Mouse (Mus musculus): ENCODE results near the gene Nhej1. TPM values are rescaled to one million over a fixed set of nuclear protein-coding genes. Genes with fewer than 3 reads are reported as not detected.

Gene Nhej1
- polyA plus RNA-seq, 1 experiment = 4.5 TPM

GRCm38 (mm10) chr1:74950066-74950465 lies 174.9 kb downstream of the Nhej1 start:
- H3K36me3 ChIP-seq (ENCODE audit: control insufficient read depth, insufficient read depth) = no peaks in the 10 kb centered on the region
- H3K4me2 ChIP-seq (ENCODE audit: low read depth) = no peak overlapping the region
- no peak overlapping the region for H3ac ChIP-seq (ENCODE audit: control insufficient read depth, insufficient read length)
- H3K27me3 ChIP-seq (ENCODE audit: control insufficient read depth, insufficient read depth, insufficient read length) = peaks cover 88% of the 10 kb centered on the region
- no peak for TF ChIP-seq MYOD1 (IDR thresholded peaks at IDR 0.05; ENCODE audit: control insufficient read depth in 1 of 3, insufficient read length in 2 of 3, low read depth in 2 of 3)
- TF ChIP-seq TCF3 (IDR thresholded peaks at IDR 0.05; ENCODE audit: insufficient read length, low read depth) = no peak
- TF ChIP-seq CEBPB (IDR thresholded peaks at IDR 0.05; ENCODE audit: insufficient read depth, poor library complexity, severe bottlenecking) = no peak
- no peak for TF ChIP-seq POLR2A (IDR thresholded peaks at IDR 0.05; ENCODE audit: insufficient read length, low read depth)
- no peak for TF ChIP-seq MAX (IDR thresholded peaks at IDR 0.05; ENCODE audit: low read depth)
- no peak for TF ChIP-seq E2F4 (IDR thresholded peaks at IDR 0.05; ENCODE audit: insufficient read depth)
- TF ChIP-seq REST (IDR thresholded peaks at IDR 0.05; ENCODE audit: insufficient read depth, insufficient read length) = no peak
- TF ChIP-seq MYOG (IDR thresholded peaks at IDR 0.05; ENCODE audit: control insufficient read depth in 1 of 3, insufficient read depth in 1 of 3, insufficient read length in 2 of 3, low read depth in 2 of 3) = no peak
- H3K4me3 ChIP-seq = no peak overlapping the region
- H3K79me2 ChIP-seq (ENCODE audit: control insufficient read depth, insufficient read depth) = no peaks in the 10 kb centered on the region

- Histone ChIP-seq H3K4me3 (no peak overlapping the region), H3ac (ENCODE audit: control insufficient read depth, insufficient read length) (no peak overlapping the region), H3K79me2 (ENCODE audit: control insufficient read depth, insufficient read depth) (no peaks in the 10 kb centered on the region), H3K36me3 (ENCODE audit: control insufficient read depth, insufficient read depth) (no peaks in the 10 kb centered on the region), H3K27me3 (ENCODE audit: control insufficient read depth, insufficient read depth, insufficient read length) (peaks cover 90% of the 10 kb centered on the region), H3K4me2 (ENCODE audit: low read depth) (no peak overlapping the region)
- TF ChIP-seq MAX (IDR thresholded peaks at IDR 0.05; ENCODE audit: low read depth) = no peak
- no peak for TF ChIP-seq CEBPB (IDR thresholded peaks at IDR 0.05; ENCODE audit: insufficient read depth, poor library complexity, severe bottlenecking)
- TF ChIP-seq TCF12 (IDR thresholded peaks at IDR 0.05; ENCODE audit: insufficient read depth, poor library complexity, severe bottlenecking) = no peak
- no peak for TF ChIP-seq MYOG (IDR thresholded peaks at IDR 0.05; ENCODE audit: control insufficient read depth in 1 of 3, insufficient read depth in 1 of 3, insufficient read length in 2 of 3, low read depth in 2 of 3)
- no peak for TF ChIP-seq TCF3 (IDR thresholded peaks at IDR 0.05; ENCODE audit: insufficient read length, low read depth)
- TF ChIP-seq POLR2A (IDR thresholded peaks at IDR 0.05; ENCODE audit: insufficient read length, low read depth) = no peak
- no peak for TF ChIP-seq E2F4 (IDR thresholded peaks at IDR 0.05; ENCODE audit: insufficient read depth)
- TF ChIP-seq USF1 (IDR thresholded peaks at IDR 0.05; ENCODE audit: low read depth) = no peak
- TF ChIP-seq POLR2AphosphoS2 (IDR thresholded peaks at IDR 0.05; ENCODE audit: insufficient read length, low read depth) = no peak
Measured at GRCm38 (mm10) chr1:74949666-74950050, 175.3 kb downstream of the Nhej1 start.

- no peak for TF ChIP-seq POLR2AphosphoS2 (IDR thresholded peaks at IDR 0.05; ENCODE audit: insufficient read length, low read depth)
- peak in 2 of 3 experiments; percentile 40 to 66 for TF ChIP-seq MYOD1 (IDR thresholded peaks at IDR 0.05; ENCODE audit: control insufficient read depth in 1 of 3, insufficient read length in 2 of 3, low read depth in 2 of 3)
- TF ChIP-seq TCF12 (IDR thresholded peaks at IDR 0.05; ENCODE audit: insufficient read depth, poor library complexity, severe bottlenecking) = no peak
- TF ChIP-seq MYOG (IDR thresholded peaks at IDR 0.05; ENCODE audit: control insufficient read depth in 1 of 3, insufficient read depth in 1 of 3, insufficient read length in 2 of 3, low read depth in 2 of 3) = peak in 2 of 3 experiments; percentile 14 to 54
- no peak for TF ChIP-seq CEBPB (IDR thresholded peaks at IDR 0.05; ENCODE audit: insufficient read depth, poor library complexity, severe bottlenecking)
- TF ChIP-seq POLR2A (IDR thresholded peaks at IDR 0.05; ENCODE audit: insufficient read length, low read depth) = no peak
- no peaks in the 10 kb centered on the region for H3K36me3 ChIP-seq (ENCODE audit: control insufficient read depth, insufficient read depth)
- no peak overlapping the region for H3ac ChIP-seq (ENCODE audit: control insufficient read depth, insufficient read length)
- H3K79me2 ChIP-seq (ENCODE audit: control insufficient read depth, insufficient read depth) = no peaks in the 10 kb centered on the region
- H3K4me2 ChIP-seq (ENCODE audit: low read depth) = no peak overlapping the region
- no peak overlapping the region for H3K4me3 ChIP-seq
- peaks cover 87% of the 10 kb centered on the region for H3K27me3 ChIP-seq (ENCODE audit: control insufficient read depth, insufficient read depth, insufficient read length)
Measured at GRCm38 (mm10) chr1:74948784-74949665, 176.0 kb downstream of the Nhej1 start.

- TF ChIP-seq MAX (IDR thresholded peaks at IDR 0.05; ENCODE audit: low read depth) (no peak), CEBPB (IDR thresholded peaks at IDR 0.05; ENCODE audit: insufficient read depth, poor library complexity, severe bottlenecking) (no peak), USF1 (IDR thresholded peaks at IDR 0.05; ENCODE audit: low read depth) (no peak), REST (IDR thresholded peaks at IDR 0.05; ENCODE audit: insufficient read depth, insufficient read length) (no peak), SRF (IDR thresholded peaks at IDR 0.05; ENCODE audit: control insufficient read depth, insufficient read length, low read depth) (no peak), MYOG (IDR thresholded peaks at IDR 0.05; ENCODE audit: control insufficient read depth in 1 of 3, insufficient read depth in 1 of 3, insufficient read length in 2 of 3, low read depth in 2 of 3) (no peak), TCF3 (IDR thresholded peaks at IDR 0.05; ENCODE audit: insufficient read length, low read depth) (no peak), TCF12 (IDR thresholded peaks at IDR 0.05; ENCODE audit: insufficient read depth, poor library complexity, severe bottlenecking) (no peak), E2F4 (IDR thresholded peaks at IDR 0.05; ENCODE audit: insufficient read depth) (no peak), POLR2AphosphoS2 (IDR thresholded peaks at IDR 0.05; ENCODE audit: insufficient read length, low read depth) (no peak), POLR2A (IDR thresholded peaks at IDR 0.05; ENCODE audit: insufficient read length, low read depth) (no peak), MYOD1 (IDR thresholded peaks at IDR 0.05; ENCODE audit: control insufficient read depth in 1 of 3, insufficient read length in 2 of 3, low read depth in 2 of 3) (no peak)
- Histone ChIP-seq H3ac (ENCODE audit: control insufficient read depth, insufficient read length) (no peak overlapping the region), H3K4me3 (no peak overlapping the region), H3K79me2 (ENCODE audit: control insufficient read depth, insufficient read depth) (no peaks in the 10 kb centered on the region), H3K4me2 (ENCODE audit: low read depth) (no peak overlapping the region), H3K27me3 (ENCODE audit: control insufficient read depth, insufficient read depth, insufficient read length) (peaks cover 82% of the 10 kb centered on the region), H3K36me3 (ENCODE audit: control insufficient read depth, insufficient read depth) (no peaks in the 10 kb centered on the region)
Measured at GRCm38 (mm10) chr1:74947986-74948670, 176.9 kb downstream of the Nhej1 start.

Measured in myocyte (in vitro differentiated cells).